Mouse (Mus musculus): ENCODE measurements around the gene Pard6a. TPM values are rescaled to one million over a fixed set of nuclear protein-coding genes. Genes with fewer than 3 reads are reported as not detected.
A peak's percentile ranks its signal among the peaks of the same experiment; 100 is the strongest.

The Pard6a gene
- polyA plus RNA-seq, 1 experiment from 2014 or later, result 17.5 TPM

GRCm38 (mm10) chr8:105716302-105716945, 15.5 kb downstream of the Pard6a start:
- Histone ChIP-seq H3K27me3 (no peaks in the 10 kb centered on the region), H3K27ac (replicated peaks) (no peak overlapping the region), H3K4me2 (replicated peaks) (no peak overlapping the region), H3K9me3 (replicated peaks) (no peaks in the 10 kb centered on the region), H3K4me1 (no peaks in the 10 kb centered on the region), H3K9ac (no peak overlapping the region), H3K36me3 (no peaks in the 10 kb centered on the region), H3K4me3 (replicated peaks) (no peak overlapping the region)
- WGBS, result 93% methylated on average over 15 of the region's 15 CpGs
- ATAC-seq (ENCODE audit: insufficient number of reproducible peaks, low FRiP score, low TSS enrichment, low read depth), result no peak

GRCm38 (mm10) chr8:105719637-105720036, 18.7 kb downstream of the Pard6a start:
- Histone ChIP-seq H3K36me3 (peaks cover 8% of the 10 kb centered on the region; the same call in 1 of the 2 replicates), H3K4me2 (replicated peaks) (no peak overlapping the region), H3K9ac (no peak overlapping the region), H3K4me3 (replicated peaks) (no peak overlapping the region), H3K27ac (replicated peaks) (no peak overlapping the region), H3K9me3 (replicated peaks) (no peaks in the 10 kb centered on the region), H3K4me1 (no peaks in the 10 kb centered on the region), H3K27me3 (no peaks in the 10 kb centered on the region)
- ATAC-seq (ENCODE audit: insufficient number of reproducible peaks, low FRiP score, low TSS enrichment, low read depth), result no peak
- WGBS, result 86% methylated on average over 4 of the region's 4 CpGs

- Histone ChIP-seq H3K4me2 (replicated peaks) (no peak overlapping the region), H3K9ac (no peak overlapping the region), H3K4me3 (replicated peaks) (no peak overlapping the region), H3K27me3 (no peaks in the 10 kb centered on the region), H3K36me3 (peaks cover 29% of the 10 kb centered on the region), H3K4me1 (no peaks in the 10 kb centered on the region), H3K9me3 (replicated peaks) (no peaks in the 10 kb centered on the region), H3K27ac (replicated peaks) (no peak overlapping the region)
- no peak for ATAC-seq (ENCODE audit: insufficient number of reproducible peaks, low FRiP score, low TSS enrichment, low read depth)
- 91% methylated on average over 9 of the region's 9 CpGs for WGBS
Measured at GRCm38 (mm10) chr8:105722861-105723260, 21.9 kb downstream of the Pard6a start.

- WGBS, result 68% methylated on average over 5 of the region's 5 CpGs
- Histone ChIP-seq H3K36me3 (peaks cover 36% of the 10 kb centered on the region), H3K27me3 (no peaks in the 10 kb centered on the region), H3K27ac (replicated peaks) (no peak overlapping the region), H3K4me2 (replicated peaks) (no peak overlapping the region), H3K4me1 (no peaks in the 10 kb centered on the region), H3K9me3 (replicated peaks) (no peaks in the 10 kb centered on the region), H3K9ac (no peak overlapping the region), H3K4me3 (replicated peaks) (no peak overlapping the region)
- ATAC-seq (ENCODE audit: insufficient number of reproducible peaks, low FRiP score, low TSS enrichment, low read depth), result no peak
Measured at GRCm38 (mm10) chr8:105725726-105726125, 24.8 kb downstream of the Pard6a start.

GRCm38 (mm10) chr8:105727397-105728124, 26.6 kb downstream of the Pard6a start:
- H3K9ac ChIP-seq, result no peak overlapping the region
- ATAC-seq (ENCODE audit: insufficient number of reproducible peaks, low FRiP score, low TSS enrichment, low read depth), result 0 out of 2 replicates have a peak, but pooled peaks have one; percentile 34
- H3K9me3 ChIP-seq (replicated peaks), result no peaks in the 10 kb centered on the region
- no peaks in the 10 kb centered on the region for H3K27me3 ChIP-seq
- WGBS, result 86% methylated on average over 18 of the region's 18 CpGs
- no peak overlapping the region for H3K4me3 ChIP-seq (replicated peaks)
- peaks cover 36% of the 10 kb centered on the region for H3K36me3 ChIP-seq
- H3K27ac ChIP-seq (replicated peaks), result peak overlapping the region; percentile 28; the same call in 1 of the 2 replicates
- H3K4me1 ChIP-seq, result no peaks in the 10 kb centered on the region
- no peak overlapping the region for H3K4me2 ChIP-seq (replicated peaks)

GRCm38 (mm10) chr8:105732186-105732585, 31.2 kb downstream of the Pard6a start:
- Histone ChIP-seq H3K4me1 (no peaks in the 10 kb centered on the region), H3K4me3 (replicated peaks) (no peak overlapping the region), H3K9me3 (replicated peaks) (no peaks in the 10 kb centered on the region), H3K9ac (no peak overlapping the region), H3K4me2 (replicated peaks) (no peak overlapping the region), H3K27me3 (no peaks in the 10 kb centered on the region), H3K36me3 (peaks cover 14% of the 10 kb centered on the region), H3K27ac (replicated peaks) (no peak overlapping the region)
- 93% methylated on average over 5 of the region's 5 CpGs for whole genome bisulfite sequencing
- no peak for ATAC-seq (ENCODE audit: insufficient number of reproducible peaks, low FRiP score, low TSS enrichment, low read depth)

- no peaks in the 10 kb centered on the region for H3K4me1 ChIP-seq
- 90% methylated on average over 5 of the region's 5 CpGs for WGBS
- H3K9ac ChIP-seq, result no peak overlapping the region
- H3K36me3 ChIP-seq, result no peaks in the 10 kb centered on the region
- H3K4me2 ChIP-seq (replicated peaks), result no peak overlapping the region
- no peak overlapping the region for H3K27ac ChIP-seq (replicated peaks)
- no peak overlapping the region for H3K4me3 ChIP-seq (replicated peaks)
- H3K9me3 ChIP-seq (replicated peaks), result no peaks in the 10 kb centered on the region
- no peak for ATAC-seq (ENCODE audit: insufficient number of reproducible peaks, low FRiP score, low TSS enrichment, low read depth)
- H3K27me3 ChIP-seq, result no peaks in the 10 kb centered on the region
Measured at GRCm38 (mm10) chr8:105739216-105739615, 38.3 kb downstream of the Pard6a start.

GRCm38 (mm10) chr8:105743301-105743700, 42.4 kb downstream of the Pard6a start:
- no peak for ATAC-seq (ENCODE audit: insufficient number of reproducible peaks, low FRiP score, low TSS enrichment, low read depth)
- 84% methylated on average over 4 of the region's 4 CpGs for WGBS
- no peaks in the 10 kb centered on the region for H3K9me3 ChIP-seq (replicated peaks)

GRCm38 (mm10) chr8:105750606-105751005, 49.7 kb downstream of the Pard6a start:
- Histone ChIP-seq H3K27me3 (no peaks in the 10 kb centered on the region), H3K9ac (no peak overlapping the region), H3K4me3 (replicated peaks) (no peak overlapping the region), H3K27ac (replicated peaks) (peak overlapping the region; percentile 66), H3K36me3 (no peaks in the 10 kb centered on the region), H3K4me1 (peaks cover 14% of the 10 kb centered on the region), H3K4me2 (replicated peaks) (0 out of 2 replicates have a peak overlapping the region, but pooled peaks have one; percentile 12), H3K9me3 (replicated peaks) (no peaks in the 10 kb centered on the region)
- WGBS, result 6% methylated on average over 11 of the region's 11 CpGs
- no peak for ATAC-seq (ENCODE audit: insufficient number of reproducible peaks, low FRiP score, low TSS enrichment, low read depth)

More at GRCm38 (mm10) chr8:105743301-105743700, 42.4 kb downstream of the Pard6a start:
- Histone ChIP-seq H3K9ac (no peak overlapping the region), H3K27ac (replicated peaks) (no peak overlapping the region), H3K36me3 (no peaks in the 10 kb centered on the region), H3K4me2 (replicated peaks) (no peak overlapping the region), H3K4me1 (peaks cover 10% of the 10 kb centered on the region), H3K4me3 (replicated peaks) (no peak overlapping the region), H3K27me3 (no peaks in the 10 kb centered on the region)

Measured in embryonic facial prominence, embryonic 15.5 days (tissue).